Mouse (Mus musculus) adrenal gland, postnatal 10 days (tissue): ENCODE data around the gene Sh3bp5l. TPM values are rescaled to one million over a fixed set of nuclear protein-coding genes. Genes with fewer than 3 reads are reported as not detected.
"Not testable (repeated sequence)": the region's sequence is repeated elsewhere in the genome, so short reads cannot be mapped to it uniquely, and the experiment has no call there.

Source experiments
- DNase-seq: peaks from one replicate; pipeline ENCODE4 v3.0.0; 2021; ENCODE audit warnings: mixed read lengths
- total RNA-seq, 2 experiments: library from RNA; stranded (reverse); gene quantifications; 2 replicates each; pipeline ENCODE4 v1.2.3; 2021

The Sh3bp5l gene
- total RNA-seq, 2 experiments from 2014 or later, result 36.6 to 46.1 TPM

DNA sequence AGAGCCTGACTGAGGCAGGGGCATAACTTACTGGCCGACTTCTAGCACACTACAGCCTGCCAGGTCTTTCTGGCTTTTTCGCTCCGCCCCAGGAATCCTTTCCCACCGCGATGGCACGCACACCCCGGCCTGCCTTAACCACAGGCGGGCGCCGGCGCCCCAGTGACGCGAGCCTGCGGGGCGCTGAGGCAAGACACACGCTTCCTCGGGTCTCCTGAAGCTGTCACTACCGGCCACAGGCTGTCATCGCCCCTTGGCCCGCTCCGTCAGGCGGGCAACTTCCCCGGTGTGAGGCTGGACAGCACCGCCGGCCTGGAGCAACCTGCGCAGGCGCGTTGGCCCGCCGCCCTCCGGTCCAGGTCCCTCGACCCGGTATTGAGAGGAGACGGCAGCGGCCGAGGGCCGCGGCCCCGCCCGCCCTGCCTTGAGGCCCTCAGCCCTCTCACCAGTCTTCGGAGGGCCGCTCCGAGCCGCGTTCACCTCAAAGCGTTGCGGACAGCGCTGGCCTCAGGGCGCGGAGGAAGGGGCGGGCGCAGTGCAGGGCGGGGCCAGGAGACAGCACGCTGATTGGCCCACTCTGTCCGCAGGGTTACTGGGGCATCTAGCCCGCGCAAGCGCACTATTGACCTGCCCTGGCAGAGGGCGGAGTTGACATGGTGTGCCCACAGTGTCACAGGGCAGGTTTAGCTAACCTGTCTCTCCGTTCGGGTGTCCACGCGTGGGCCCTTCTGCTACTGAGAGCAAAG, 7.5 kb upstream of the Sh3bp5l start:
- peak; percentile 99 for DNase-seq

DNA sequence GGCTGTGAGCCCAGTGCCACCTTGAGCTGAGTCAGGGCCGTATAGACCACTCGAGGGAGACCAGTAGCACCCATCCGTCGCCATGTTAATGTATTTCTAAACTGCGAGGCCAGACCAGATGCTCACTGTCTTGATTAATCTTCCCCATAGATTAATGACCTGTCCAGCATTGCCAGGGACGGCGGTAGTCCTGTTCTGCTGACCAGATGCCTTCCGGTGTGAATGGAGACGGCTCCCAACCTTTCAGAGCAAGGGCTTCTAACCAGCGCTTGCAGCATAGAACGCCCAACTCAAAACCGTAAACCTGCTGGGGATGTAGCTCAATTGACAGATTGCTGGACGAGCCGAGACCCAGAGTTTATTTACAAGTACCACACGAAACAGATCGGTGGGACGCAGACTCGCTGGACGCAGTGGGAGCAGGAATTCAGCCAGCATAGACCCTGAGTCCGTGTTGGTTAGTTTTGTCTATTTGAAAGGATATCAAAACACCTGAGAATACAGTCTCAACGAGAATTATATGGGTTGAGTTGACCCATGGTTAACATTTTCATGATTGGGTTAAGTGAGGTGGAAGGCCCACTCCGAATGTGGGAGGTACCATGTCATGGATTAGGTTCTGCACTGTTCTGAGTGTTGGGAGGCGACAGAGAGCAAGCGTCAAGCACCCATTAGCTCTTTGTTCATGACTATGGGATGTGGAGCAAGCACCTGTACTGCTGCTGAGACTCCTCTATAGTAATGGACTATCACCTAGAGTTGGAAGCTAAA, 6.8 kb upstream of the Sh3bp5l start:
- DNase-seq, result peak; percentile 15

DNA sequence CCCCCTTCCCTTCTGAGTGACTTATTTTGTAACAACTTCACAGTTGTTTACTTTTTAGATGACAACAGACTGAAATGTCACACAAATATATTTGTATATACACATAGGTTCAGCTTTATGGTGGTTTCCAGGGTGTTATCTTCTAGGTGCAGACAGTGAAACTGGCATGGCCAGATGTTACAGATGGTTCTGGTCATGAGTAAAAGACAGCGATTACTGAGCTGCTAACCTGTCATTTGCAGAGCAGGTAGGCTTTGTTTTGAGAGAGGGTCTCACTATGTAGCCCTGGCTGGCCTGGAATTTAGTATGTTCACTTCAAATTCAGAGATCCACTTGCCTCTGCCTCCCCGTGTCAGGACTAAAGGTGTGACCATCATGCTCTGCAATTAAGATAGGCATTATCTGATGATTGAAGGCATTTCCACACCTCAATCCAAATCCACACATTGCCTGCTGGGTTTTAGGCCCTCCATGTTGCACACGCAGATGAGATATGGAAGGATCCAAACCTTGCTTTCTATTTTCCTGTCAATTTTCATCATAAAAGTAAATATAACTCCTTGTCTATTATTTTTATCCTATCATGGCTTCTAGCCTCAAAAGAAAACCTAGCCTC, 5.8 kb upstream of the Sh3bp5l start:
- no peak for DNase-seq

DNA sequence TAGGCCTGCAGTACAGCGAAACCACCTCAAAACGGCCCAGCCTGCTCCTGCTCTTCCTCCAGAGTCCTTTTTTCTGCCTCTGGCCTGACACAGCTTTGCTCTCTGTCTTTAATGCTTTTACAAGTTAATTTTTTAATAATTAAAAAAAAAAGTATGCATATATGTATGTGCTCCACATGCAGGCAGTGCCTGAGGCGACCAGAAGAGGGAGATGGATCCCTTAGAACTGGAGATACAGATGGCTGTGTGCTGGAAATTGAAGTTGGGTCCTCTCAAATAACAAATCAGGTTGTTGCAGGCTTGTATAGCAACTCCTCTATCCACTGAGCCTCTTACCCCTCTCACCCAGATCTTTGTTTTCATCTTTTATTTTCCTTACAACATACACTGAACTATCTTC, 3.7 kb upstream of the Sh3bp5l start:
- DNase-seq, result no peak

DNA sequence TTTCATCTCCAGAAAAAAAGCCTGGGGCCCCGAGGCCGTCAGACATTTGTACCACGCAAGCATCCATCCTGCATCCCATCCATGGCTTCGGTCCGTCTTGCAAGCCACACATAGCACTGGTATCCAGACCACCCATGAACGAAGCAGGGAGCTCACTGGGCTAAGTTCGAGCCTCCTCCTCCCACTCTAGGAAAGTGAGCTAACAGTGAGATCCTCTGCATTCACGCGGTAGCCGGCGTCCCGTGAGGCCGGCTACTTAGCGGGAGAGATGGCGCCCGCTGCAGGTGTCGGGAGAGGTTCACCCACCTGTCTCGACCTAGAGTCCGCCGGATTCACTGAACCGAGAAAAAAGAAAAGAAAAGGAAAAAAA, 633 bp upstream of the Sh3bp5l start:
- no peak for DNase-seq

DNA sequence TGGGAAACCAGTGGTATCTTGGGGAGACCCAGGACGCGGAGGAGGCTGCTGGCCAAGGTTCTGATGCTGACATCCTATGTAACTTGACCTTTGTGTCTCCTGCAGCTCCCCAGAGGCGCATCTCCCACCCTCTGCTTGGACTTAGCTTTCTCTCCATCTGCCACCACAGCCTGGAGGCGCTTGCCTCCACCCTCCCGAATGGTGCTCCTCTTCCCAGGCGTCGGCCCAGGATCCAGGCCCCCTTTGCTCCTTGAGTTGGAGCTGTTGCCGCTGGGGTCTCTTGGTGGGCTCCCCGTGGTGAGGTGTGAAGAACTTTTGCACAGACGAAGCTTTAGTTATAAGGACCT, 598 bp downstream of the Sh3bp5l start:
- no peak for DNase-seq

DNA sequence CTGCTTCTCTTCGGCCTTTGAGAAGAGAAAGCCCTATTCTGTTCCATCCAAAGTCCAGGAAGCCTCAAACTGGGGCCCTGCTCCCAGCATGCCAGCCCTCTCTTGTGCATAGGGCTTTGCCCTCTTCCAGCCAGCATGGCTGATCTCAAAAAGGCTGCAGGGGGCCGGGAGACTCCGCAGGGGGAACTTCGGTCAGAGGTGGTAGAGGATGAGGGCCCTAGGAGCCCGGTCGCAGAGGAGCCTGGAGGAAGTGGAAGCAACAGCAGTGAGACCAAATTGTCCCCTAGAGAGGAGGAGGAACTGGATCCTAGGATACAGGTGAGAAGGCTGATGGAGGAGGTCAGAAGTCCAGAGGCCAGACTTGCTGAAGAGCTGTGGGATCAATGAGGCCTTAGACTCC, 1.0 kb downstream of the Sh3bp5l start:
- DNase-seq, result no peak

DNA sequence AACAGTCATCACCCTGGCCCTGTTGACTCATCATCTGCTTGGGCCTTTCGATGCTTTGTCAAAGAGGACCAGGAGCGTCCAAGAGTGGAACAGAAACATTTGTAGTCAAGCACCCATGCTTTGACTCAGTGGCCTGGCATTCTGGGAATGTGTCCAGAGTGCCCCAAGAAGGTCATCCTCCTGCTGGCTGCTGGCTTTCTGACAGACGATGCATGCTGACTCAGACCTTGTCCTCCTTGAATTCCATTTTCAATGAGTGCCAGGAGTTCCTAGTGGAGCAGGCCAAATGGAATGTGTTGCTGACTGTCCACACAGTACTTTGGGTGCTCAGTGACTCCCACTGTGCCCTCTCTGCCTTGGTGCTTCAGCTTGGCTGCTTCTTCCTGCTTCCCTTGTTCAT, 4.2 kb downstream of the Sh3bp5l start:
- peak; percentile 82 for DNase-seq

DNA sequence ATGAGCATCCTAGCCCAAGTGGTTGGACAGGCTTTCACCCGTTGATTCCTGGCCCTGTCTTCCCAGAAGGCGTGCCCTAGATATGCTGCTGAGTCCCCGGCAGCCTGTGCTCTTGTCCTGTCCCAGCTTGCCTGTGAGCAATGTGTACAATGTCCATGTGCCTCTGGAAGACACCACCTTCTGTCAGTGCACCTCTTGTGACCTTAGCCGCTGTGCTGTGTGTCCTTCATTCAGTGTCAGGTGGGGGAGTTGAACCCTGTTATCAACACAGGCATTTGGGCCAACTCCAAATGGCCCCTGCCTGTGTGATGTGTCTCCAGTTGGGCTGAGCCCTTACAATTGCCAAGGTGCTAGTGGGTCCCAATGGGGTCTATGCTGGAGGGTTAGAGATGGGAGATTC, 16.2 kb downstream of the Sh3bp5l start:
- DNase-seq, result no peak

DNA sequence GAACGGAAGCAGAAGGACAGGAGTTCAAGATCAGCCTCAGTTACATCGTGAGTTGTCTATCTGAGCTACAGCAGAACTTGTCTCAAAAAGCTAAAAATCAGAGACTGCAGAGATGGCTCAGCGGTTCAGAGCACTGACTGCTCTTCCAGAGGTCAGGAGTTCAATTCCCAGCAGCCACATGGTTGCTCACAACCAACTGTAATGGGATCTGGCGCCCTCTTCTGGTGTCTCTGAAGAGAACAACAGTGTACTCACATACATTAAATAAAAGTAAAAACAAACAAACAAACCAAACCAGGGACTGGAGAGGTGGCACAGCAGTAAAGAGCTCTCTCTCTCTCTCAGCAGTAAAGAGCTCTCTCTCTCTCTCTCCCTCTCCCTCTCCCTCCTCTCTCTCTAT, 20.1 kb downstream of the Sh3bp5l start:
- no peak for DNase-seq

DNA sequence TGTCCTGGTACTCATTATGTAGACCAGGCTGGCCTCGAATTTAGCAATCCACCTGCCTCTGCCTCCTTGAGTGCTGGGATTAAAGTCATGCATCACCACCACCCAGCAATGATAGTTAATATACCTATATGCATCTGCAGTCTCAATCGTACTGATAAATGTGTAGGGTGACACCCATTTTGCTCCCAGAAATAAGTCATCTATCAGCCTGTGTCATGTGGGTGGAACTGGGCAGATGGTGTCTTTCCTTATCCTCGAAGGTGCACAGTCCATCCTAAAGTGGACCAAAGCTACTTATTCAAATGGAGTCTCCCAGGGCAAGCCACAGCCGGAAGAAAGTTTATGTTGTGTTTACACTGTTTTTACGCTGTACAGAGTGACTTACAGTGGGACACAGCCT, 20.7 kb downstream of the Sh3bp5l start:
- no peak for DNase-seq

DNA sequence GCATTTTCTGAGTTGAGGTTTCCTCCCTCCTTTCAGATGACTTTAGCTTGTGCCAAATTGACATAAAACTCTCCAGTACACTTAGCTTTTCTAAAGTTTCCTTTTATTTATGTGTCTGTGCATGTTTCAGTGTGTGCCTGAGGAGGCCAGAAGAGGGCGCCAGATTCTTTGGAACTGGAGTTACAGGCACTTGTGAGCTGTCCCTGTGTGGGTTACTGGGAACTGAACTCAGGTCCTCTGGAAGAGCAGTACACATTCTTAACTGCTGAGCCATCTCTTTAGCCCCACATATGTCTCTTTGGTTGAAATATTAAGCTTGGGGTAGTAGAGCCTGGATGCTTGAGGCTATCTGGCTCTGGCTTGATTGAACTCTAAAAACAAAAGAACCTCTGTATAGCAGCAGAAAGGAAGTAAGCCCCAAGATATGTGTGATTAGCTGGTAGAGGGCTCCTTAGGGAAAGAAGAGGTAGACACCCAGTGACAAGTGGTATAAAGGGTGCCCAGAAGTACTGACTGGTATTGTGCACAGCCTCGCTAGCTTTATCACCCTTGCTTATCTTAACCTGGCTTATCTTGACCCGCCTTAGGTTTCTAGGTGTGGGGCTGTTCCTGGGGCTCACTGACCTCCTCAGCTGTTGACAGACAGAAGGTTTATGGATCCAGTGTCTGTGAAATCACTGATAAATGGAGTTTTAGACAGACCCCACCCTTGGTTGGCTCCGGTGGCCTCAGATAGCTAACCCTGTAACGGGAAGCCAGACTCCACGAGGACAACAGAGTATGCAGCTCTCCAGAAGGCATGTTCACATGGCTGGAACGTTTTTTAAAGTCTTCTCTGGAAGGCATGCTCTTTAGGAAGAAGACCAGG, 22.4 kb downstream of the Sh3bp5l start:
- DNase-seq, result no peak

DNA sequence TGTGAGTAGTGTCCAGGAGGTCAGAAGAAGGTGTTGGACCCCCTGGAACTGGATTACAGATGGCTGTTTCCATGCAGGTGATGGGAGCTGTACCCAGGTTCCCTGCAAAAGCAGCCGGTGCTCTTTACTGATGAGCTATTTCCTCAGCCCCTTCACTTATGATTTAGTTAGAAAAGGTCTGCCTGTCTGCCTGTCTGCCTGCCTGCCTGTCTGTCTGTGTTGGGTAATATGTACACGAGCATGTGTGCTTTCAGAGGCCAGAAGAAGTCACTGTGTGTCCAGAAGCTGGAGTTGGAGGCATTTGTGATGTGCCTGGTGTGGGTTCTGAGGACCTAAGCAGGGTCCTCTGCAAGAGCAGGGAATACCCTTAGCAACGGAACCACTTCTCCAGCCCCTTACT, 23.2 kb downstream of the Sh3bp5l start:
- no peak for DNase-seq

DNA sequence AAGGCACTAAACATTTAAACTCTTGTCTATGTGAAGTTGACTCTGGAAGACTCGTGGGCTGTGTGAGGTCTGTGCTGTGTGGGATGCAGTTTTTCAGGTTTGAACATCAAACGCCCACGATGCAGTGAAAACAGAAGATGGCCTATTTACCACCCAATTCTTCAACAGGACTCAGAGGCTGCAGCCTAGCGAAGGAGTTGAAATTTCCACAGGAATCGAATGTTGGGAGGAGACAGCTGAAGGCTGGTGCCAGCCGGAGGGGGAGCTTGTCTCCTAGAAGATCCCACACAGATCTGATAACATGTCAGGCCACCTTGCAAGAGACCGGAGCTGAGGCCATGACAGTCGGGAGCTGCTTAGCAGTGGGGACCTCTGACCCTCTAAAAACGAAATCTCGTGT, 24.0 kb downstream of the Sh3bp5l start:
- DNase-seq, result no peak

DNA sequence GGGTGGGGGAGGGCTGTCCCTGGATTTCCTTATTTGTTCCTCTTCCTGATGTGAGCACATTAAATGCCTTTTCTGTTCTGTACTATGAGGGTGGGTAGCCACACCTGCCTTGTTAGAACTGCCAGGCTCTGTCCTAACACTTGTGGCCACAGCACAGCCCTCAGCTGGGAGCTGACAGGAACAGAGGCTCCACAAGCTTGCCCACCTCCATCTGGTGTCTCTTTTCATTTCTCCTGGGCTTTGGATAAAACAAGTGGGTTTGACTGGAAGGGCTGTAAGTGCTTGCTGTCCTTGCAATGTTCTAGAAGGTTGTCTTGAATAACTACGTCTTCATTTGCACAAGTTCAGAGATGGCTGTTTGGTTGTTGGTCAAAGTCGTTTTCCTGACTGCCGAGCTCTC, 24.4 kb downstream of the Sh3bp5l start:
- DNase-seq, result no peak

DNA sequence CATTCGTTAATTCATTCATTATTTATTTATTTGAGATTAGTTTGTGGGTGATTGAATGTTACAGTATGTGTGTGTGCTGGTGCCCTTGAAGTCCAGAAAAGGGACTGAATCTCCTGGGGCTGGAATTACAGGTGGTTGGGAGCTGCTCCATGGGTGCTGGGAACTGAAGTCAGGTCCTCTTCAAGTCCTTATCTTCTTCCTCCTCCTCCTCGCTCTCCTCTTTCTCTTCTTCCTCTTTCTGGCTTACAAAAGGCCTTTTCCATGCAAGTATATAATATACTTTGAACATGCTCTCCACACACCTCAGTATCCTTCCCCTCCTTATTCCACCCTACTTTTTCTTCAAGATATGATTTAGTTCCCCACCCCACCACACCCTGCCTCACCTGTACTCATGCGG, 26.5 kb downstream of the Sh3bp5l start:
- no peak for DNase-seq

DNA sequence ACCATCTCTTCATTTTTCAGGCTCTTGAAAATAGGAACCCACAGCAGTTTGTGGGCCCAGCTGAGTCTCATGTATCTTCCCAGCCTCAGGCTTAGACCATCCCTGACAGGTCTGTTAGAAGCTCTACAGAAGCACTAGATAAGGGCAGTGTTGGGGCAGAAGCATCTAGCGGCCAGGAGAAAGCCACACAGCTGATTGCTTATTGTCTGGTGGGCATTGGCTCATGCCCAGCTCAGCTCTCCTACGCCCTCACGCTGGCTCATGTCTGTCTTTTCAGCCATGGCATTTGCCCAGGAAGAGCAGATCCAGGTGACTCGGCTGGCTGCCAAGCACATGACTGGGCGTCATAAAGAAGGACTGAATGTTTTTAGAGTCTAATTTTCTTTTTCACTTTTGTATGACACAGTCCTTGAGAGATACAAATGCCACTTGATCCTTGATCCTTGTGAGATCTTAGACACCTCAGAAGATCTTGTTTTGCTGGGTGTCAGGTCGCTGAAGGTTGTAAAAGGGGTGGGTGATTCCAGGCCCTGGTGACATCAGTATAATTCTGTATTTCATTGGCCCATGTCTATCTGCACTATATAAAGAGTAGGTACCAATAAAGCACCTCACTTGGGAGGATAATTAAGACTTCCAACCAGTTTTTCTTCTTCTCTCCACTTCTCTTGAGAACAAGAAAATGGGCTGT, 27.5 kb downstream of the Sh3bp5l start:
- no peak for DNase-seq

DNA sequence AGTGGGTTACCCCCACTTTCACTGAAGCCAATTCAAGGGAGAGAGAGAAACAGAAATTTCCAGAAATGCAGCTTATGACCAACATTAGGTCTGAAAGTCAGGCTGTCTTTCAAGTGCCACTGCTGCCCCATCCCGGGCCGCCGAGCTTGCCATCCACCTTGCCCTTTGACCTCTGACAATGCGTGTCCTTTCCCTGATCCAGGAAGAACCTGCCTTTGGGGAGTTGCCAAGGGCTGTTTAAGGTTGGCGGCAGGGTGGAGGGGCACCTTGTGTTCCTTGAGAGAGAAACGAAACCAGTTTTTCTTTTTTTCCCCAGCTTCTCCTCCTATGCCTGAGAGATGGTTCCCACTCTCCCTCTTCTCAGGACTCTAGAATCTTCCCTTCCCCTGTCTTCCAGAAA, 32.0 kb downstream of the Sh3bp5l start:
- not testable (repeated sequence) for DNase-seq

DNA sequence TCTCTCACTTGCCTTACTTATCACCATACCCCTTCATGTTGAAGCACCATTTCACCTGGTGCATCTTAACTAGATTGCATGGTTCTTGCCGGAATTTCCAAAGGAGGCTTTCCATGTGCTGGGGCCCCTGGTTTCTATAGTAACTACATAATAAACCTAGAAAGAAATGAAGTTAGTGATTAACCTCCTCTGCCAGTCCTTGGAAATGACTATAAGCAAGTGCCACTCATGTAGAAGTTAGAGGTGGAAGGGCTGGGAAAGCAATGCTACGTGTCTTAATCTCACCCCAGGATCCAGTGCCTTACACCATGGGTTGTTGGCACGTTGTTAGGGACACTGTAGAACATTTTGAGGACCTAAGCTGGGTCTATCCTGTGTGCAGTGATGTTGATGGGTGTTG, 33.9 kb downstream of the Sh3bp5l start:
- DNase-seq, result no peak

DNA sequence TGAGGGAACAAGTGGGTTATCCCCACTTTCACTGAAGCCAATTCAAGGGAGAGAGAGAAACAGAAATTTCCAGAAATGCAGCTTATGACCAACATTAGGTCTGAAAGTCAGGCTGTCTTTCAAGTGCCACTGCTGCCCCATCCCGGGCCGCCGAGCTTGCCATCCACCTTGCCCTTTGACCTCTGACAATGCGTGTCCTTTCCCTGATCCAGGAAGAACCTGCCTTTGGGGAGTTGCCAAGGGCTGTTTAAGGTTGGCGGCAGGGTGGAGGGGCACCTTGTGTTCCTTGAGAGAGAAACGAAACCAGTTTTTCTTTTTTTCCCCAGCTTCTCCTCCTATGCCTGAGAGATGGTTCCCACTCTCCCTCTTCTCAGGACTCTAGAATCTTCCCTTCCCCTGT, 35.7 kb downstream of the Sh3bp5l start:
- DNase-seq, result not testable (repeated sequence)

DNA sequence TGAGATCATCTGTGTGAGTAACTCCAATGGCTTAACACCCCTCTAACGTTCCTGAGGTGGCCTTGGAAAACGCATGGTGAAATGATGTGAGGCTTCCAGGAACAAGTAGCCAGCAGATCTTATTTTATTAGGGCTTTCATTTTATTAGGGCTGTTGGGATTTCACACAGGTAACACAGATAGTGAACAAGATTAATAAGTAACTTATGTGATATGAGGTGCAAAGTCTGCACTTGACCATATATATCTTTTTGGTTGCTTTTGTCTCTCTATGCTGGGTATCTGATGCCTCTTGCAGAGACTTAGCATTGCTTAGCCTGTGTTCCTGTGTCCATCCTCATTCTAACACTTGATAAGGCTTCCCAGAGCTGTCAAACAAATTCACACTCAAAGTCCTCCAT, 46.7 kb downstream of the Sh3bp5l start:
- DNase-seq, result no peak

DNA sequence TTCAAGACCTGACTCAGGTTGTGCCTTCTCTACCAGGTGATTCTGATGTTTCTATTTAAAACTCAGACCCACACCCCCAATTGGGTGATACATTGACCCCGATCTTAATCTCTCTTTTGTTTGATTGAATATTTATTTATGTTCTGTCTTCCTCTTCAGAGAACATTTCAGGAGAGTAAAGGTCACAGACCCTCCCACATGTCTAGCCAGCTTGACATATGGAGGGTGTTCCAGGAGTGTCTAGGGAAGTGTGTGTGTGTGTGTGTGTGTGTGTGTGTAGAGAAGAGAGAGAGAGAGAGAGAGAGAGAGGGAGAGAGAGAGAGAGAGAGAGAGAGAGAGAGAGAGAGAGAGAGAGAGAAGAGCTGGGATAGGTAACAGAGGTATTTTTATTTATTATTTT, 47.2 kb downstream of the Sh3bp5l start:
- DNase-seq, result no peak
